Mouse (Mus musculus) limb, embryonic 14.5 days (tissue): Measurements from ENCODE around the gene Rnf128. TPM values are rescaled to one million over a fixed set of nuclear protein-coding genes. Genes with fewer than 3 reads are reported as not detected.

ENCODE experiments used
- ATAC-seq: fragments of 200-750 bp; cut with Nextera tagmentation; 2 replicates; pipeline ENCODE4 v1.8.0; 2017; ENCODE audit warnings: low read depth, moderate number of reproducible peaks, moderate TSS enrichment; ENCODE audit not compliant: low FRiP score
- DNase-seq: peaks from one replicate; pipeline ENCODE4 v3.0.0-alpha.2; 2015; ENCODE audit warnings: low spot score
- H3K27ac ChIP-seq: fragments of 300-500 bp; sonication (generic); replicated peaks from 2 replicates; pipeline ENCODE4 v1.5.1; 2014; ENCODE audit warnings: low read depth, mild to moderate bottlenecking, low read length, moderate library complexity, mixed read lengths
- H3K27me3 ChIP-seq: fragments of 300-500 bp; sonication (generic); 2 replicates; pipeline ENCODE4 v1.6.1; 2014; ENCODE audit warnings: low read length, mixed read lengths; ENCODE audit not compliant: control insufficient read depth, insufficient read depth
- H3K36me3 ChIP-seq: fragments of 300-500 bp; sonication (generic); 2 replicates; pipeline ENCODE4 v1.6.1; 2014; ENCODE audit warnings: mild to moderate bottlenecking, low read length, moderate library complexity, mixed read lengths; ENCODE audit not compliant: control insufficient read depth, insufficient read depth
- H3K4me1 ChIP-seq: fragments of 300-500 bp; sonication (generic); 2 replicates; pipeline ENCODE4 v1.6.1; 2014; ENCODE audit warnings: antibody characterized with exemption, low read length, mixed read lengths; ENCODE audit not compliant: control insufficient read depth, insufficient read depth
- H3K4me2 ChIP-seq: fragments of 300-500 bp; sonication (generic); replicated peaks from 2 replicates; pipeline ENCODE4 v1.6.1; 2014; ENCODE audit warnings: low read depth, mild to moderate bottlenecking, low read length, moderate library complexity; ENCODE audit not compliant: severe bottlenecking
- H3K4me3 ChIP-seq: fragments of 300-500 bp; sonication (generic); replicated peaks from 2 replicates; pipeline ENCODE4 v1.5.1; 2014; ENCODE audit warnings: low read length
- H3K9ac ChIP-seq: fragments of 300-500 bp; sonication (generic); 2 replicates; pipeline ENCODE4 v1.6.1; 2014; ENCODE audit warnings: mild to moderate bottlenecking, low read depth, low read length, moderate library complexity; ENCODE audit not compliant: severe bottlenecking
- H3K9me3 ChIP-seq: fragments of 300-500 bp; sonication (generic); 2 replicates; pipeline ENCODE4 v1.6.1; 2016; ENCODE audit warnings: low read length; ENCODE audit not compliant: control insufficient read depth
- POLR2A ChIP-seq: fragments of 200-500 bp; IDR thresholded peaks from 2 replicates; pipeline ENCODE4 v1.8.0; 2012; ENCODE audit warnings: inconsistent platforms, mild to moderate bottlenecking, moderate library complexity, borderline replicate concordance; ENCODE audit not compliant: insufficient read depth, insufficient read length; ENCODE audit errors: extremely low read depth
- WGBS: fragments of 180-500 bp; shearing (Covaris S2); extraction: QIAGEN DNeasy Blood & Tissue Kit; methylation state at CpG from one replicate; pipeline ENCODE4 v1.1.7; 2014; 5-methylcytosine and 5-hydroxymethylcytosine counted together
- polyA plus RNA-seq, 2 experiments: library from polyadenylated mRNA; depleted of rRNA in 1 of 2; stranded (reverse) in 1 of 2; unstranded in 1 of 2; fragments of >200 nt; fragmentation: Nextera tagmentation in 1 of 2; extraction: Ambion mirVana in 1 of 2; gene quantifications; 2 replicates each; pipeline versions ENCODE4 v1.2.1 to v1.2.3; 2012 to 2014

Rnf128 gene
- 3.0 and 3.3 TPM in 2 replicates for polyA plus RNA-seq (2012; rRNA removed)
- polyA plus RNA-seq (2014; fragmentation: Nextera tagmentation; extraction: Ambion mirVana) = 10.4 and 11.2 TPM in 2 replicates

- Histone ChIP-seq H3K27me3 (no peaks in the 10 kb centered on the region), H3K27ac (no peak within 1 kb of the TSS), H3K9ac (no peak within 1 kb of the TSS), H3K4me3 (no peak within 1 kb of the TSS), H3K36me3 (no peaks in the 10 kb centered on the region), H3K4me1 (no peaks in the 10 kb centered on the region), H3K4me2 (no peak within 1 kb of the TSS), H3K9me3 (no peaks in the 10 kb centered on the region)
- peak; percentile 5 for DNase-seq
- no peak for ATAC-seq
- TF ChIP-seq POLR2A = no peak
- WGBS = 48% methylated on average over 8 of the region's 8 CpGs
Observed at GRCm38 (mm10) chrX:139562925-139563461, at the start of gene Rnf128. Rnf128 (plus strand) TSS chrX:139563316.

GRCm38 (mm10) chrX:139516156-139516555 lies 47.0 kb upstream of the Rnf128 start:
- ATAC-seq (no peak), DNase-seq (no peak)
- no peak overlapping the region for H3K4me2 ChIP-seq
- H3K9ac ChIP-seq = no peak overlapping the region
- TF ChIP-seq POLR2A = no peak
- H3K9me3 ChIP-seq = no peaks in the 10 kb centered on the region
- H3K27me3 ChIP-seq = no peaks in the 10 kb centered on the region
- H3K4me1 ChIP-seq = no peaks in the 10 kb centered on the region
- WGBS = 72% methylated on average over 2 of the region's 2 CpGs
- H3K36me3 ChIP-seq = no peaks in the 10 kb centered on the region
- H3K4me3 ChIP-seq = no peak overlapping the region
- no peak overlapping the region for H3K27ac ChIP-seq

GRCm38 (mm10) chrX:139519251-139519650 lies 43.9 kb upstream of the Rnf128 start:
- no peaks in the 10 kb centered on the region for H3K9me3 ChIP-seq
- H3K4me3 ChIP-seq = no peak overlapping the region
- TF ChIP-seq POLR2A = no peak
- DNase-seq = no peak
- H3K4me1 ChIP-seq = no peaks in the 10 kb centered on the region
- ATAC-seq = no peak
- no peak overlapping the region for H3K4me2 ChIP-seq
- H3K36me3 ChIP-seq = no peaks in the 10 kb centered on the region
- whole genome bisulfite sequencing = 76% methylated on average over 2 of the region's 2 CpGs
- H3K9ac ChIP-seq = no peak overlapping the region
- H3K27ac ChIP-seq = no peak overlapping the region
- no peaks in the 10 kb centered on the region for H3K27me3 ChIP-seq

- Histone ChIP-seq H3K27me3 (no peaks in the 10 kb centered on the region), H3K4me2 (no peak overlapping the region), H3K27ac (no peak overlapping the region), H3K9me3 (0 out of 2 replicates have a peak, but pooled peaks cover 4% of the 10 kb centered on the region), H3K36me3 (no peaks in the 10 kb centered on the region), H3K9ac (no peak overlapping the region), H3K4me1 (no peaks in the 10 kb centered on the region), H3K4me3 (no peak overlapping the region)
- DNase-seq (no peak), ATAC-seq (no peak)
- no peak for TF ChIP-seq POLR2A
- WGBS = 62% methylated on average over 5 of the region's 5 CpGs
Observed at GRCm38 (mm10) chrX:139524303-139525091, 38.6 kb upstream of the Rnf128 start.

GRCm38 (mm10) chrX:139525724-139526123 lies 37.4 kb upstream of the Rnf128 start:
- no peak overlapping the region for H3K27ac ChIP-seq
- 0 out of 2 replicates have a peak, but pooled peaks cover 4% of the 10 kb centered on the region for H3K9me3 ChIP-seq
- no peak for TF ChIP-seq POLR2A
- no peaks in the 10 kb centered on the region for H3K27me3 ChIP-seq
- H3K4me2 ChIP-seq = no peak overlapping the region
- ATAC-seq = no peak
- H3K4me1 ChIP-seq = no peaks in the 10 kb centered on the region
- H3K9ac ChIP-seq = no peak overlapping the region
- WGBS = 61% methylated on average over 2 of the region's 2 CpGs
- no peak for DNase-seq
- no peak overlapping the region for H3K4me3 ChIP-seq
- no peaks in the 10 kb centered on the region for H3K36me3 ChIP-seq
